Mouse (Mus musculus): ENCODE data around the gene Clstn2. TPM values are rescaled to one million over a fixed set of nuclear protein-coding genes. Genes with fewer than 3 reads are reported as not detected.

Clstn2 gene
- total and polyA plus RNA-seq, 3 experiments, result not detected

- Histone ChIP-seq H3K27me3 (ENCODE audit: control insufficient read depth in 1 of 2, insufficient read depth in 2 of 2, low read length in 2 of 2) (no peaks in the 10 kb centered on the region), H3K9ac (ENCODE audit: control insufficient read depth, low read depth, low read length, poor library complexity, severe bottlenecking) (no peak overlapping the region), H3K27ac (ENCODE audit: control insufficient read depth, low read depth, low read length) (no peak overlapping the region), H3K9me3 (replicated peaks; ENCODE audit: insufficient read depth, low read length) (no peaks in the 10 kb centered on the region), H3K36me3 (ENCODE audit: control insufficient read depth in 1 of 2, insufficient read depth in 2 of 2, low read length in 2 of 2) (no peaks in the 10 kb centered on the region), H3K4me3 (ENCODE audit: control insufficient read depth in 1 of 2, insufficient read depth in 1 of 2, low read depth in 2 of 2, low read length in 2 of 2) (no peak overlapping the region), H3K4me1 (ENCODE audit: control insufficient read depth in 1 of 2, insufficient read depth in 2 of 2, low read length in 2 of 2) (no peaks in the 10 kb centered on the region), H3K79me2 (ENCODE audit: control insufficient read depth, insufficient read depth, low read length, poor library complexity) (no peaks in the 10 kb centered on the region)
- TF ChIP-seq SMC3 (IDR thresholded peaks at IDR 0.05; ENCODE audit: low read depth, low read length) (no peak), ZNF384 (IDR thresholded peaks at IDR 0.05; ENCODE audit: low read depth, low read length) (no peak), ETS1 (IDR thresholded peaks at IDR 0.05; ENCODE audit: low read depth, low read length) (no peak), TBP (IDR thresholded peaks at IDR 0.05; ENCODE audit: low read depth, low read length) (no peak), TCF12 (IDR thresholded peaks at IDR 0.05; ENCODE audit: low read depth, low read length) (no peak), SIN3A (IDR thresholded peaks at IDR 0.05; ENCODE audit: low read length) (no peak), POLR2AphosphoS2 (IDR thresholded peaks at IDR 0.05; ENCODE audit: low read length) (no peak), USF1 (IDR thresholded peaks at IDR 0.05; ENCODE audit: low read depth, low read length) (no peak), POLR2A (IDR thresholded peaks at IDR 0.05; ENCODE audit: control insufficient read depth in 1 of 2, insufficient read depth in 1 of 2, low read depth in 1 of 2, low read length in 2 of 2, poor library complexity in 1 of 2) (no peak), ZC3H11A (IDR thresholded peaks at IDR 0.05; ENCODE audit: low read depth, low read length) (no peak), MYC (IDR thresholded peaks at IDR 0.05; ENCODE audit: low read depth, low read length) (no peak), CHD2 (IDR thresholded peaks at IDR 0.05; ENCODE audit: low read length) (no peak)
- DNase-seq (ENCODE audit: low read depth, low spot score), result no peak
These were observed 603.0 kb downstream of the Clstn2 start for GRCm38 (mm10) chr9:97429885-97430449.

GRCm38 (mm10) chr9:97428127-97428526 is 604.9 kb downstream of the Clstn2 start:
- Histone ChIP-seq H3K27me3 (ENCODE audit: control insufficient read depth in 1 of 2, insufficient read depth in 2 of 2, low read length in 2 of 2) (no peaks in the 10 kb centered on the region), H3K9ac (ENCODE audit: control insufficient read depth, low read depth, low read length, poor library complexity, severe bottlenecking) (no peak overlapping the region), H3K79me2 (ENCODE audit: control insufficient read depth, insufficient read depth, low read length, poor library complexity) (no peaks in the 10 kb centered on the region), H3K4me1 (ENCODE audit: control insufficient read depth in 1 of 2, insufficient read depth in 2 of 2, low read length in 2 of 2) (no peaks in the 10 kb centered on the region), H3K4me3 (ENCODE audit: control insufficient read depth in 1 of 2, insufficient read depth in 1 of 2, low read depth in 2 of 2, low read length in 2 of 2) (no peak overlapping the region), H3K27ac (ENCODE audit: control insufficient read depth, low read depth, low read length) (no peak overlapping the region), H3K9me3 (replicated peaks; ENCODE audit: insufficient read depth, low read length) (no peaks in the 10 kb centered on the region), H3K36me3 (ENCODE audit: control insufficient read depth in 1 of 2, insufficient read depth in 2 of 2, low read length in 2 of 2) (no peaks in the 10 kb centered on the region)
- no peak for TF ChIP-seq CTCF (IDR thresholded peaks at IDR 0.05 in 2 of 3, conservative IDR thresholded peaks at IDR 0.05 in 1 of 3; ENCODE audit: control insufficient read depth in 1 of 3, insufficient read depth in 1 of 3, low read depth in 2 of 3, low read length in 3 of 3, poor library complexity in 1 of 3, severe bottlenecking in 1 of 3)
- TF ChIP-seq ZNF384 (IDR thresholded peaks at IDR 0.05; ENCODE audit: low read depth, low read length), result no peak
- no peak for TF ChIP-seq GABPA (IDR thresholded peaks at IDR 0.05; ENCODE audit: low read depth, low read length)
- no peak for TF ChIP-seq KAT2A (conservative IDR thresholded peaks at IDR 0.05; ENCODE audit: low read depth, low read length)
- no peak for TF ChIP-seq USF1 (IDR thresholded peaks at IDR 0.05; ENCODE audit: low read depth, low read length)
- no peak for TF ChIP-seq ZKSCAN1 (IDR thresholded peaks at IDR 0.05; ENCODE audit: low read depth, low read length)
- TF ChIP-seq ZC3H11A (IDR thresholded peaks at IDR 0.05; ENCODE audit: low read depth, low read length), result no peak
- DNase-seq (ENCODE audit: low read depth, low spot score), result no peak
